Mouse (Mus musculus) liver, embryonic 14.5 days (tissue): ENCODE data around the gene Opn3. TPM values are rescaled to one million over a fixed set of nuclear protein-coding genes. Genes with fewer than 3 reads are reported as not detected.
A peak's percentile ranks its signal among the peaks of the same experiment; 100 is the strongest.

Experiments
- ATAC-seq: fragments of 200-750 bp; cut with Nextera tagmentation; 2 replicates; pipeline ENCODE4 v1.8.0; 2017; ENCODE audit warnings: moderate number of reproducible peaks, mild to moderate bottlenecking, moderate library complexity; ENCODE audit not compliant: insufficient read depth
- DNase-seq, 3 experiments: peaks; one replicate each; pipeline ENCODE4 v3.0.0-alpha.2; 2012 to 2013; ENCODE audit warnings: low read depth in 3 of 3, low spot score in 3 of 3
- H3K27ac ChIP-seq: fragments of 300-500 bp; sonication (generic); 2 replicates; pipeline ENCODE4 v1.5.1; 2014; ENCODE audit warnings: moderate library complexity, mild to moderate bottlenecking, control low read depth, inconsistent platforms
- H3K27me3 ChIP-seq: fragments of 300-500 bp; sonication (generic); 2 replicates; pipeline ENCODE4 v1.6.1; 2014; ENCODE audit warnings: mild to moderate bottlenecking, low read length, moderate library complexity; ENCODE audit not compliant: control insufficient read depth, insufficient read depth
- H3K36me3 ChIP-seq: fragments of 300-500 bp; sonication (generic); replicated peaks from 2 replicates; pipeline ENCODE4 v1.6.1; 2014; ENCODE audit warnings: low read depth; ENCODE audit not compliant: control insufficient read depth, insufficient read depth
- H3K4me1 ChIP-seq, 2 experiments: fragments of 200-500 bp in 1 of 2; fragments of 300-500 bp in 1 of 2; sonication (generic) in 1 of 2; replicated peaks; 2 replicates each; pipeline ENCODE4 v1.6.1; 2012 to 2014; ENCODE audit warnings: antibody characterized with exemption in 1 of 2, inconsistent platforms in 1 of 2, low read length in 1 of 2; ENCODE audit not compliant: control insufficient read depth in 2 of 2, insufficient read depth in 2 of 2
- H3K4me2 ChIP-seq: fragments of 300-500 bp; sonication (generic); 2 replicates; pipeline ENCODE4 v1.6.1; 2014; ENCODE audit warnings: low read depth, mild to moderate bottlenecking, control low read depth, moderate library complexity
- H3K4me3 ChIP-seq, 2 experiments: fragments of 200-500 bp in 1 of 2; fragments of 300-500 bp in 1 of 2; sonication (generic) in 1 of 2; 2 replicates each; pipeline ENCODE4 v1.5.1; 2012 to 2014; ENCODE audit warnings: low read depth in 2 of 2, low read length in 2 of 2, mild to moderate bottlenecking in 2 of 2, control low read depth in 1 of 2, inconsistent platforms in 1 of 2, moderate library complexity in 1 of 2; ENCODE audit not compliant: insufficient read depth in 1 of 2
- H3K9ac ChIP-seq: fragments of 300-500 bp; sonication (generic); replicated peaks from 2 replicates; pipeline ENCODE4 v1.6.1; 2014; ENCODE audit warnings: mild to moderate bottlenecking, control low read depth, moderate library complexity
- H3K9me3 ChIP-seq: fragments of 300-500 bp; sonication (generic); 2 replicates; pipeline ENCODE4 v1.6.1; 2016; ENCODE audit warnings: low read length, mixed read lengths; ENCODE audit not compliant: control insufficient read depth
- CTCF ChIP-seq: IDR thresholded peaks from 2 replicates; pipeline ENCODE4 v1.5.1; 2016; ENCODE audit warnings: antibody characterized with exemption, low read depth, control low read depth
- EP300 ChIP-seq: IDR thresholded peaks from 2 replicates; pipeline ENCODE4 v1.6.1; 2016; ENCODE audit warnings: antibody characterized with exemption, low read depth
- WGBS: fragments of 180-500 bp; shearing (Covaris S2); extraction: QIAGEN DNeasy Blood & Tissue Kit; methylation state at CpG from one replicate; pipeline ENCODE4 v1.1.7; 2014; ENCODE audit not compliant: insufficient replicate concordance; 5-methylcytosine and 5-hydroxymethylcytosine counted together
- polyA plus RNA-seq, 2 experiments: library from polyadenylated mRNA; depleted of rRNA in 1 of 2; stranded (reverse) in 1 of 2; unstranded in 1 of 2; fragments of >200 nt; fragmentation: Nextera tagmentation in 1 of 2; extraction: Ambion mirVana in 1 of 2; gene quantifications; 2 replicates each; pipeline versions ENCODE4 v1.2.1 to v1.2.3; 2012 to 2014

Opn3 gene
- polyA plus RNA-seq, 2 experiments, result 0.54 to 1.1 TPM

DNA sequence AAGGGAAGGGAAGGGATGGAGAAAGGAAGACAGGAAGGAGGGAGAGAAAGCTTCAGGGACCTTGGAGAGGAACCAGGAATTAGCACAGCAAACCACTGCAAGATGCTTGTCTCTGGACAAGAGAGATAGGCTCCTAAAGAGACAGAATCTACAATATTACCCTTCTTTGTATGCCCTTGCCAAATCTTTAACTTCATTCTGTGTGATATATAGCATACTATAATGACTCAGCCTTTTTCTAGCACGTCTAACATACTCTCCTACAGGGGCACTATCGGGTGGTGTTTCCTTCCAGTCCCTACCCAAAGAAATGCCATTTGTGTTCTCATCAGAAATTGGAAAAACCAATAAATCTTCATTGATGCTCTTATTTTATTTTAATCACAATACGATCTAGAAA lies 61.5 kb downstream of the Opn3 start:
- no peak for TF ChIP-seq EP300
- no peak for TF ChIP-seq CTCF
- H3K9ac ChIP-seq, result no peak overlapping the region
- no peak overlapping the region for H3K4me3 ChIP-seq
- 42% methylated on average over 3 of the region's 3 CpGs for WGBS
- H3K27ac ChIP-seq, result no peak overlapping the region
- H3K27me3 ChIP-seq, result no peaks in the 10 kb centered on the region
- no peaks in the 10 kb centered on the region for H3K36me3 ChIP-seq
- DNase-seq, result no peak
- H3K9me3 ChIP-seq, result no peaks in the 10 kb centered on the region
- no peak for ATAC-seq
- no peak overlapping the region for H3K4me2 ChIP-seq
- peaks cover 0 to 4% of the 10 kb centered on the region in 2 experiments; a peak in 2 of 4 replicates for H3K4me1 ChIP-seq

DNA sequence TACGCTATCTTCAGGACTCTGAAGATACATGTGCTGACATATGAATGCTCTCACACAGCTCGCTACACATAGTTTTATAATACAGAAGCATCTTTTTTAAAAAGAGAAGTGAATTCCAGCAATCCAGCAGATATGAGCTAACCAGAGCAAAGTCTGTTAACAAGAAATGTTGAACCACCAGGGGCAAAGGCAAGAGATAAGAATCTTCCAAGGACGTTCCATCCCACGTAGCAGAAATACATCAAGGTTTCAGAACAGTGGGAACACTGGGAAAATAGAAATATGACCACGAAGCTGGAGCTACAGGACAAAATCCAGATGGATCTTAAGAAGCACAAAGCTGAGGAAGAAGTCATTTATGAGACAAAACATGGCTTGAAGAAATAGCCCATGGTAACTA lies 62.2 kb downstream of the Opn3 start:
- peaks cover 0 to 4% of the 10 kb centered on the region in 2 experiments; a peak in 2 of 4 replicates for H3K4me1 ChIP-seq
- no peaks in the 10 kb centered on the region for H3K9me3 ChIP-seq
- no peaks in the 10 kb centered on the region for H3K36me3 ChIP-seq
- WGBS, result 55% methylated on average over 5 of the region's 5 CpGs
- DNase-seq (no peak), ATAC-seq (no peak)
- H3K27me3 ChIP-seq, result no peaks in the 10 kb centered on the region
- no peak overlapping the region for H3K9ac ChIP-seq
- no peak overlapping the region for H3K4me3 ChIP-seq
- no peak overlapping the region for H3K4me2 ChIP-seq
- H3K27ac ChIP-seq, result no peak overlapping the region
- no peak for TF ChIP-seq CTCF
- TF ChIP-seq EP300, result no peak

DNA sequence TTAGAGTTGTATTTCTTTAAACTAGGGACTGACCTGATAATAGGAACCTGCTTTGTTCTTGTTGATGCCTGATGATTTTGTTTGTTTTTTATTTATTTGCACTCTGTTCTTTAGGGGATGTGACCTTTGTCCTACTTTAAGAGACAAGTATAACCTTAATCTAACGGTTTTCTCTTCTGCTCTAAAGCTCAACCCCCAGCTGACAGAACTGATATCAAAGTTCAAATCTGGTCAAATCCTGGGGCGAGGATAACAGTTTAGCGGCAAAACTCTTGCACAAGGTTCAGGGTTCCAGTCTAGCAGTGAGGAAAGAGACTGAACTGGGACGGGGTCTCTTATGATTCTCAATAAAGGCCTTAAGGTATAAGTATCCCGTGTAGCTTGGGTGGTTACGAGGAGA lies 63.3 kb downstream of the Opn3 start:
- 61% methylated on average over 6 of the region's 6 CpGs for WGBS

DNA sequence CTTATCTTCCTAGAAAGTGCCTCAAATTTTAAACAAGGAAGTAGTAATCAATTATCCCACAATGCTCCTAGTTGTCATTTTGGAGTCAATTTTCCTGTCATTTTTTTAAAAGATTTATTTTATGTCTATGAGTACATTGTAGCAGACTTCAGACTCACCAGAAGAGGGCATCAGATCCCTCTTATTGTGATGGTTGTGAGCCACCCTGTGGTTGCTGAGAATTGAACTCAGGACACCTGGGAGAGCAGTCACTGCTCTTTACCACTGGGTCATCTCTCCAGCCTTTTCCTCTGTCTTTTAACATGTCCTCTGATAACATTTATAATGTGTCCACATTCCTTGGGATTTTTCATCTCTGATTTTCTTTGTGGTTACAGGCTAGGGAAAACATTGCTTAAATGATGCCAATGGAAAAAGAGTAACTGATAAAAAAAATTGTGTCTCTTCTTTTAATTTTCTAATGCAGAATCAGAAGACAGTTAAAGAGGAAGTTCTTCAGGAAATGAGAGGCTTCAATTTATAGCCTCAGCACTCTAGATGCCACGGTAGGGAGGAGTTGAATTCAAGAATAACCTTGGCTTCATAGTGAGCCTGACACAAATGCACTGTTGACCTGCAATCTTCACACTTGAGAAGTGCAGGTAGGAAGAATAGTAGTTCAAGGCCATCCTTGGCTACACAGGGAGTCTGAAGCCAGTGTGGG lies 66.4 kb downstream of the Opn3 start:
- ATAC-seq (peak; percentile 61), DNase-seq (peak in 1 of 3 experiments; percentile 42)
- Histone ChIP-seq H3K4me2 (peak overlapping the region; percentile 95), H3K4me1 (peaks cover 0 to 8% of the 10 kb centered on the region in 2 experiments; a peak in 2 of 4 replicates), H3K36me3 (no peaks in the 10 kb centered on the region), H3K27ac (peak overlapping the region; percentile 52), H3K4me3 (peak overlapping the region; percentile 68 to 80), H3K9ac (peak overlapping the region; percentile 47), H3K27me3 (no peaks in the 10 kb centered on the region), H3K9me3 (no peaks in the 10 kb centered on the region)
- WGBS, result 36% methylated on average over 1 of the region's 1 CpGs
- TF ChIP-seq CTCF, result peak; percentile 70
- no peak for TF ChIP-seq EP300

More for the DNA sequence above, 63.3 kb downstream of the Opn3 start:
- no peak overlapping the region for H3K4me2 ChIP-seq
- H3K27me3 ChIP-seq, result no peaks in the 10 kb centered on the region
- H3K36me3 ChIP-seq, result no peaks in the 10 kb centered on the region
- TF ChIP-seq CTCF (no peak), EP300 (no peak)
- no peak overlapping the region for H3K4me3 ChIP-seq
- H3K4me1 ChIP-seq, result peaks cover 0 to 9% of the 10 kb centered on the region in 2 experiments; a peak in 2 of 4 replicates
- no peak overlapping the region for H3K9ac ChIP-seq
- ATAC-seq (no peak), DNase-seq (no peak)
- no peak overlapping the region for H3K27ac ChIP-seq
- no peaks in the 10 kb centered on the region for H3K9me3 ChIP-seq

DNA sequence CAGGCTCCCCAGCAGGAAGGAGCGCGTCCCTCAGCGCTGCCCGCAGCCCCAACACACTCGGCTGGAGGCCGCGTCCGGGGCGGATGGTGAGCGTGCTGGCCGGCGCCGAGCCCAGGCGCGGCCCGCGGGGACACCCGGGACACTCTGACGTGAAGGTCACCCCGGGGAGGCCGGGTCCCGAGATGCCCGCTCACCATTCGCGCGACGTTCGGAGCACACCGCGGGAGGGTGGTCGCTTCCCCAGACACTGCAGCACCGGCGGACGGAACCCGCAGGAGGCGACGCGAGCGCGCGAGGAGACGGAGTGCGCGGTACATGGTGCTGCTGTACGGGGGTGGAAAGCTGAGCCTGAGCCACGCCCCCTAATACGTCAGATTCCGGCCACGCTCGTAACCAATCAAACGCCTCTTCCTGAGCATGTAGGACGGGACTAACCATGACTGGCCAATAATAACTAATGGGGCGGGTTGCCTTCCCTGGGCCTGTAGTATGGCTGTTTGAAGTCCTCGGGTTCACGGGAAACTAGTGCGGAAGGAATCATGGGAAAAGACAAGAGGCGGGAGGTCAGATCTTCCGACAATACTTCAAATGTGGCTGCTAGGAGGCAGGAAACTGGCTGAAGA lies 67.2 kb downstream of the Opn3 start, which contains the start of gene Fh1:
TSS of gene Fh1 (minus strand) at position 379 of the 623 bp plus-strand sequence.
- H3K36me3 ChIP-seq, result no peaks in the 10 kb centered on the region
- H3K4me2 ChIP-seq, result peak within 1 kb of the TSS; percentile 95
- no peaks in the 10 kb centered on the region for H3K9me3 ChIP-seq
- peaks cover 0 to 8% of the 10 kb centered on the region in 2 experiments; a peak in 2 of 4 replicates for H3K4me1 ChIP-seq
- H3K4me3 ChIP-seq, result peak within 1 kb of the TSS; percentile 73 to 80
- peak within 1 kb of the TSS; percentile 85 for H3K9ac ChIP-seq
- DNase-seq (peak; percentile 93 to 96 (median 95)), ATAC-seq (peak; percentile 98)
- TF ChIP-seq CTCF (no peak; the same call in 1 of the 2 replicates), EP300 (no peak)
- no peaks in the 10 kb centered on the region for H3K27me3 ChIP-seq
- peak within 1 kb of the TSS; percentile 52 for H3K27ac ChIP-seq
- under 1% methylated on average over 58 of the region's 58 CpGs for WGBS
